Comparison of ENCODE assay signal across 18 mouse cellular contexts in genomic region chr4:145434071-145434470, GRCm38 (mm10).
"Had no signal": no experiment of that assay in that cellular context is flagged by ENCODE, and none has a peak within 500 bp of the region (broad histone marks: within the 10 kb centered on the region; RNA-seq: fewer than 3 reads in every experiment).

No protein-coding gene starts in this region.

- H3K27me3 ChIP-seq: kidney, embryonic 15.5 days; limb, embryonic 15.5 days; liver, embryonic 12.5 days; neural tube, embryonic 15.5 days had no signal

- ATAC-seq: liver, embryonic 12.5 days had no signal

- H3K9ac ChIP-seq: kidney, embryonic 15.5 days; limb, embryonic 15.5 days; liver, embryonic 12.5 days; lung, embryonic 14.5 days; neural tube, embryonic 15.5 days had no signal

- H3K36me3 ChIP-seq: kidney, embryonic 15.5 days; limb, embryonic 15.5 days; liver, embryonic 12.5 days; midbrain, embryonic 10.5 days; neural tube, embryonic 15.5 days had no signal

- H3K27ac ChIP-seq: kidney, embryonic 15.5 days; limb, embryonic 15.5 days; liver, embryonic 12.5 days; midbrain, embryonic 10.5 days; neural tube, embryonic 15.5 days had no signal

- DNase-seq: kidney, adult 11 months; kidney, postnatal 36 days; layer of hippocampus, adult 9-11 months; layer of hippocampus, postnatal 36 days; lung, embryonic 14.5 days; lung, postnatal 10 days; midbrain, embryonic 14.5 days; retina, postnatal 1 day; right cerebral cortex, postnatal 4 days; spleen, adult 18-20 months; thymus, adult 18-20 months; thymus, postnatal 25 days had no signal

- H3K4me1 ChIP-seq: kidney, embryonic 15.5 days; limb, embryonic 15.5 days; liver, embryonic 12.5 days; midbrain, embryonic 10.5 days; neural tube, embryonic 15.5 days had no signal

- H3K4me3 ChIP-seq: kidney, embryonic 15.5 days; limb, embryonic 15.5 days; liver, embryonic 12.5 days; midbrain, embryonic 10.5 days; myocyte; neural tube, embryonic 15.5 days had no signal

- H3K4me2 ChIP-seq: kidney, embryonic 15.5 days; limb, embryonic 15.5 days; liver, embryonic 12.5 days; lung, embryonic 14.5 days; neural tube, embryonic 15.5 days had no signal
